Comparison of ENCODE assay signal across 27 mouse cellular contexts in genomic region chr14:32332515-32333445, GRCm38 (mm10). TPM values are rescaled to one million over a fixed set of nuclear protein-coding genes. Genes with fewer than 3 reads are reported as not detected.
DNase-seq lines count a peak whose midpoint lies in the region; ATAC-seq lines count a peak whose summit lies in the region.
"Had no signal": no experiment of that assay in that cellular context is flagged by ENCODE, and none has a peak within 500 bp of the region (broad histone marks: within the 10 kb centered on the region; RNA-seq: fewer than 3 reads in every experiment).

No protein-coding gene starts in this region.

- no peak overlapping the region for H3K9ac ChIP-seq in forebrain, embryonic 16.5 days (replicated peaks; ENCODE audit: low read depth, low read length)
- no peak overlapping the region for H3K9ac ChIP-seq in forebrain, embryonic 12.5 days
- H3K9ac ChIP-seq in limb, embryonic 15.5 days = no peak overlapping the region
- H3K9ac ChIP-seq: kidney, embryonic 15.5 days; liver, embryonic 14.5 days; lung, embryonic 14.5 days had no signal

- no peak overlapping the region for H3K4me3 ChIP-seq in forebrain, embryonic 16.5 days (replicated peaks; ENCODE audit: low read length)
- H3K4me3 ChIP-seq in forebrain, embryonic 12.5 days (replicated peaks) = no peak overlapping the region
- no peak overlapping the region for H3K4me3 ChIP-seq in limb, embryonic 15.5 days
- H3K4me3 ChIP-seq in limb, embryonic 10.5 days = no peak overlapping the region
- H3K4me3 ChIP-seq: kidney, embryonic 15.5 days; megakaryocyte, embryonic 14.5 days had no signal

- 66% methylated on average over 20 of the region's 20 CpGs for WGBS in forebrain, embryonic 16.5 days
- 89% methylated on average over 20 of the region's 20 CpGs for WGBS in forebrain, embryonic 12.5 days
- 77% methylated on average over 20 of the region's 20 CpGs for WGBS in limb, embryonic 15.5 days
- WGBS in limb, embryonic 10.5 days = 91% methylated on average over 20 of the region's 20 CpGs

- no peaks in the 10 kb centered on the region for H3K27me3 ChIP-seq in forebrain, embryonic 16.5 days (replicated peaks; ENCODE audit: control insufficient read depth, insufficient read depth, low read length)
- H3K27me3 ChIP-seq in forebrain, embryonic 12.5 days = no peaks in the 10 kb centered on the region
- H3K27me3 ChIP-seq in limb, embryonic 15.5 days = no peaks in the 10 kb centered on the region
- H3K27me3 ChIP-seq in limb, embryonic 10.5 days (ENCODE audit: low read depth, poor library complexity, severe bottlenecking) = no peaks in the 10 kb centered on the region
- H3K27me3 ChIP-seq: kidney, embryonic 15.5 days had no signal

- no peaks in the 10 kb centered on the region for H3K9me3 ChIP-seq in forebrain, embryonic 16.5 days (ENCODE audit: control insufficient read depth, low read length)
- H3K9me3 ChIP-seq in forebrain, embryonic 12.5 days = no peaks in the 10 kb centered on the region
- no peaks in the 10 kb centered on the region for H3K9me3 ChIP-seq in limb, embryonic 15.5 days
- H3K9me3 ChIP-seq in limb, embryonic 10.5 days (replicated peaks) = no peaks in the 10 kb centered on the region
- H3K9me3 ChIP-seq: kidney, embryonic 15.5 days; megakaryocyte, embryonic 14.5 days had no signal

- no peak overlapping the region for H3K27ac ChIP-seq in forebrain, embryonic 16.5 days (ENCODE audit: low read length)
- no peak overlapping the region for H3K27ac ChIP-seq in forebrain, embryonic 12.5 days
- H3K27ac ChIP-seq in limb, embryonic 15.5 days = no peak overlapping the region
- H3K27ac ChIP-seq in limb, embryonic 10.5 days = no peak overlapping the region
- H3K27ac ChIP-seq: kidney, embryonic 15.5 days; liver, embryonic 14.5 days had no signal

- H3K4me1 ChIP-seq in forebrain, embryonic 16.5 days (replicated peaks; ENCODE audit: control insufficient read depth, insufficient read depth, low read length) = peaks cover 10% of the 10 kb centered on the region
- no peaks in the 10 kb centered on the region for H3K4me1 ChIP-seq in forebrain, embryonic 12.5 days
- no peaks in the 10 kb centered on the region for H3K4me1 ChIP-seq in limb, embryonic 15.5 days
- no peaks in the 10 kb centered on the region for H3K4me1 ChIP-seq in limb, embryonic 10.5 days
- H3K4me1 ChIP-seq: kidney, embryonic 15.5 days; megakaryocyte, embryonic 14.5 days had no signal

- H3K36me3 ChIP-seq in forebrain, embryonic 16.5 days (ENCODE audit: control insufficient read depth, insufficient read depth) = peaks cover 9% of the 10 kb centered on the region
- H3K36me3 ChIP-seq in forebrain, embryonic 12.5 days (replicated peaks) = peaks cover 38% of the 10 kb centered on the region
- H3K36me3 ChIP-seq in limb, embryonic 15.5 days = 0 out of 2 replicates have a peak, but pooled peaks cover 2% of the 10 kb centered on the region
- peaks cover 47% of the 10 kb centered on the region for H3K36me3 ChIP-seq in limb, embryonic 10.5 days
- H3K36me3 ChIP-seq: kidney, embryonic 15.5 days had no signal

- ATAC-seq in forebrain, embryonic 16.5 days = 0 out of 2 replicates have a peak, but pooled peaks have one; percentile 18
- no peak for ATAC-seq in forebrain, embryonic 12.5 days (ENCODE audit: low FRiP score)
- peak; percentile 32; the same call in 1 of the 2 replicates for ATAC-seq in limb, embryonic 15.5 days (ENCODE audit: insufficient number of reproducible peaks, low FRiP score, low TSS enrichment, low read depth)
- ATAC-seq: activated CD4-positive, CD25-positive, alpha-beta regulatory T cell, adult 4 months had no signal

- H3K4me2 ChIP-seq in forebrain, embryonic 16.5 days (ENCODE audit: low read length) = no peak overlapping the region
- H3K4me2 ChIP-seq in forebrain, embryonic 12.5 days = no peak overlapping the region
- H3K4me2 ChIP-seq in limb, embryonic 15.5 days = no peak overlapping the region
- H3K4me2 ChIP-seq: kidney, embryonic 15.5 days; lung, embryonic 14.5 days had no signal

- peak; percentile 64 for DNase-seq in cerebellum, postnatal 10 days
- DNase-seq in cerebellum, adult 11-12 months = no peak
- no peak for DNase-seq in limb, embryonic 10.5 days (ENCODE audit: low spot score)
- DNase-seq in retina, postnatal 1 day = peak; percentile 10
- no peak for DNase-seq in retina, embryonic 14.5 days (ENCODE audit: low spot score)
- DNase-seq: adrenal gland, postnatal 10 days; cerebellum, adult 9-10 months; gastrocnemius, postnatal 36 days; heart, postnatal 36 days; kidney, adult 11 months; kidney, postnatal 36 days; layer of hippocampus, postnatal 36 days; lung, embryonic 14.5 days; thymus, adult 18-20 months; thymus, postnatal 36 days had no signal

RNA-seq across cellular contexts. Expression of gene Ogdhl, which starts 11.0 kb away (rescaled TPM):
- 25.2 and 29.6 TPM in 2 replicates for polyA plus RNA-seq in forebrain, embryonic 16.5 days (2015; fragmentation: Nextera tagmentation; extraction: Ambion mirVana)
- 16.0 and 20.5 TPM in 2 replicates for polyA plus RNA-seq in forebrain, embryonic 12.5 days (2016; fragmentation: Nextera tagmentation; extraction: Ambion mirVana)
- 9.2 and 9.8 TPM in 2 replicates for polyA plus RNA-seq in limb, embryonic 15.5 days (2015; fragmentation: Nextera tagmentation; extraction: Ambion mirVana)
- polyA plus RNA-seq in limb, embryonic 10.5 days (2016; fragmentation: Nextera tagmentation; extraction: Ambion mirVana) = 15.8 and 21.1 TPM in 2 replicates

RNA-seq across cellular contexts. Expression of gene 1700024G13Rik, which starts 55.4 kb away (rescaled TPM):
- polyA plus RNA-seq in forebrain, embryonic 16.5 days (2015; fragmentation: Nextera tagmentation; extraction: Ambion mirVana) = 0.68 and 0.70 TPM in 2 replicates
- polyA plus RNA-seq in forebrain, embryonic 12.5 days (2016; fragmentation: Nextera tagmentation; extraction: Ambion mirVana) = not detected in 2 replicates
- not detected in 2 replicates for polyA plus RNA-seq in limb, embryonic 15.5 days (2015; fragmentation: Nextera tagmentation; extraction: Ambion mirVana)
- polyA plus RNA-seq in limb, embryonic 10.5 days (2016; fragmentation: Nextera tagmentation; extraction: Ambion mirVana) = not detected in 2 replicates
- polyA plus RNA-seq: activated CD4-positive, CD25-positive, alpha-beta regulatory T cell, adult 4 months; heart, embryonic 14.5 days; kidney, embryonic 15.5 days; limb, embryonic 14.5 days; liver, embryonic 14.5 days; lung, embryonic 14.5 days; neural tube, embryonic 14.5 days; small intestine, adult 2 months; stomach, embryonic 16.5 days had no signal

Comparison
In these comparisons a context has a peak if more than half of its experiments do, and no peak if none do; other contexts are left out.
1. DNase-seq: peak in cerebellum, postnatal 10 days (2 of 2) and retina, postnatal 1 day (single experiment); none in cerebellum, adult 11-12 months (single experiment), limb, embryonic 10.5 days (single experiment) and retina, embryonic 14.5 days (single experiment).